Mouse (Mus musculus) lung, adult 2 months (tissue): ENCODE data around the gene Slc25a43.

ENCODE experiments used
- CTCF ChIP-seq: fragments of 200-500 bp; IDR thresholded peaks from 2 replicates; pipeline ENCODE4 v1.5.1; 2011; ENCODE audit warnings: mild to moderate bottlenecking, low read length, control low read depth; ENCODE audit not compliant: insufficient read depth
- POLR2A ChIP-seq: fragments of 200-500 bp; IDR thresholded peaks from 2 replicates; pipeline ENCODE4 v1.6.1; 2011; ENCODE audit warnings: low read depth, mild to moderate bottlenecking, control low read depth, low read length, borderline replicate concordance; ENCODE audit errors: extremely low read depth

DNA sequence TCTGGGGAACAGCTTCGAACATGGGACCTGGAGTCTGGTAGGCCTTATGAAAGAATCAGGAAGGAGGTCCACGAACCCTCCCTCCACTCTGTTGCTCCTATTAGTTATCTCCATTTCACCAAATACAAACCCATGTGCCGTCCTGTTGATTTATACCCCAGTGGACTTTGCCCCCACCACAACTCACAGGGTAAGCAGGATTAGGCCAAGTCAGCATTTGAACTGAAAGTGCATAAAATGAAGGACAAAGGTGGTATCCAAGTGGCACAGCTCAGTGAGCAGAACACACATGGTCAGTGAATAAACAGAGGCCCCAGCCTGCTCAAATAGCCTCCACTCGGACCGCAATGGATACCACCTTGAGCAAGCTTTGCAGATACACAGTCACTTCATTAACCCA lies 18.8 kb downstream of the Slc25a43 start:
- TF ChIP-seq CTCF (no peak), POLR2A (no peak)
